Mouse (Mus musculus) bone marrow macrophage, adult 2 months (primary cell): ENCODE results near the gene Lrrc61.

ENCODE experiments used
- CTCF ChIP-seq: IDR thresholded peaks from 2 replicates; pipeline ENCODE4 v1.5.1; 2012; ENCODE audit warnings: low read depth, mild to moderate bottlenecking, low read length, moderate library complexity
- POLR2A ChIP-seq: IDR thresholded peaks from 2 replicates; pipeline ENCODE4 v1.6.1; 2012; ENCODE audit warnings: mild to moderate bottlenecking, low read depth, low read length, borderline replicate concordance

GRCm38 (mm10) chr6:48602080-48602741 lies 47.6 kb downstream of the Lrrc61 start:
- TF ChIP-seq POLR2A = no peak
- 0 out of 2 replicates have a peak, but pooled peaks have one; percentile 13 for TF ChIP-seq CTCF
